Mouse (Mus musculus) midbrain, embryonic 16.5 days (tissue): ENCODE data around the gene S100b. TPM values are rescaled to one million over a fixed set of nuclear protein-coding genes. Genes with fewer than 3 reads are reported as not detected.

ENCODE experiments used
- ATAC-seq: fragments of 200-750 bp; cut with Nextera tagmentation; 2 replicates; pipeline ENCODE4 v1.8.0; 2017; ENCODE audit warnings: moderate TSS enrichment
- H3K27ac ChIP-seq: fragments of 300-500 bp; sonication (generic); 2 replicates; pipeline ENCODE4 v1.5.1; 2014; ENCODE audit warnings: mild to moderate bottlenecking, low read length, mixed read lengths
- H3K27me3 ChIP-seq: fragments of 300-500 bp; sonication (generic); 2 replicates; pipeline ENCODE4 v1.6.1; 2014; ENCODE audit warnings: low read depth, low read length, mixed read lengths; ENCODE audit not compliant: control insufficient read depth, insufficient read depth
- H3K36me3 ChIP-seq: fragments of 300-500 bp; sonication (generic); 2 replicates; pipeline ENCODE4 v1.6.1; 2014; ENCODE audit warnings: mild to moderate bottlenecking, low read length, moderate library complexity, mixed read lengths; ENCODE audit not compliant: control insufficient read depth, insufficient read depth
- H3K4me1 ChIP-seq: fragments of 300-500 bp; sonication (generic); 2 replicates; pipeline ENCODE4 v1.6.1; 2014; ENCODE audit warnings: mild to moderate bottlenecking, low read length, mixed read lengths; ENCODE audit not compliant: control insufficient read depth, insufficient read depth
- H3K4me2 ChIP-seq: fragments of 300-500 bp; sonication (generic); 2 replicates; pipeline ENCODE4 v1.6.1; 2014; ENCODE audit warnings: mild to moderate bottlenecking, low read length, mixed read lengths
- H3K4me3 ChIP-seq: fragments of 300-500 bp; sonication (generic); 2 replicates; pipeline ENCODE4 v1.5.1; 2014; ENCODE audit warnings: low read depth, mild to moderate bottlenecking, low read length, moderate library complexity, mixed read lengths
- H3K9ac ChIP-seq: fragments of 300-500 bp; sonication (generic); 2 replicates; pipeline ENCODE4 v1.6.1; 2014; ENCODE audit warnings: low read depth, low read length, mixed read lengths
- H3K9me3 ChIP-seq: fragments of 300-500 bp; sonication (generic); replicated peaks from 2 replicates; pipeline ENCODE4 v1.6.1; 2014; ENCODE audit warnings: mild to moderate bottlenecking, low read length, mixed read lengths; ENCODE audit not compliant: control insufficient read depth, poor library complexity, severe bottlenecking
- WGBS: fragments of 180-500 bp; shearing (Covaris S2); extraction: QIAGEN DNeasy Blood & Tissue Kit; methylation state at CpG from one replicate; pipeline ENCODE4 v1.1.7; 2014; 5-methylcytosine and 5-hydroxymethylcytosine counted together
- polyA plus RNA-seq: library from polyadenylated mRNA; unstranded; fragments of >200 nt; fragmentation: Nextera tagmentation; extraction: Ambion mirVana; gene quantifications from 2 replicates; pipeline ENCODE4 v1.2.1, GENCODE M21; 2015

S100b gene
- polyA plus RNA-seq, 1 experiment from 2014 or later, result 2.1 TPM

GRCm38 (mm10) chr10:76278541-76279097 lies 25.0 kb downstream of the S100b start:
- Histone ChIP-seq H3K9me3 (no peaks in the 10 kb centered on the region), H3K4me1 (no peaks in the 10 kb centered on the region), H3K9ac (no peak overlapping the region), H3K4me3 (no peak overlapping the region), H3K27ac (no peak overlapping the region), H3K4me2 (no peak overlapping the region), H3K27me3 (no peaks in the 10 kb centered on the region), H3K36me3 (peaks cover 41% of the 10 kb centered on the region)
- ATAC-seq, result no peak
- 73% methylated on average over 5 of the region's 5 CpGs for WGBS

GRCm38 (mm10) chr10:76288268-76288993 lies 34.8 kb downstream of the S100b start:
- no peak overlapping the region for H3K4me3 ChIP-seq
- peaks cover 49% of the 10 kb centered on the region for H3K36me3 ChIP-seq
- H3K9me3 ChIP-seq, result no peaks in the 10 kb centered on the region
- H3K27ac ChIP-seq, result no peak overlapping the region
- H3K4me1 ChIP-seq, result no peaks in the 10 kb centered on the region
- H3K9ac ChIP-seq, result no peak overlapping the region
- 85% methylated on average over 11 of the region's 11 CpGs for WGBS
- H3K4me2 ChIP-seq, result no peak overlapping the region
- ATAC-seq, result no peak
- no peaks in the 10 kb centered on the region for H3K27me3 ChIP-seq

GRCm38 (mm10) chr10:76289052-76289451 lies 35.4 kb downstream of the S100b start:
- no peaks in the 10 kb centered on the region for H3K9me3 ChIP-seq
- no peaks in the 10 kb centered on the region for H3K27me3 ChIP-seq
- H3K36me3 ChIP-seq, result peaks cover 49% of the 10 kb centered on the region
- no peak for ATAC-seq
- H3K27ac ChIP-seq, result no peak overlapping the region
- 94% methylated on average over 5 of the region's 5 CpGs for WGBS
- H3K4me2 ChIP-seq, result no peak overlapping the region
- H3K4me1 ChIP-seq, result no peaks in the 10 kb centered on the region
- no peak overlapping the region for H3K9ac ChIP-seq
- H3K4me3 ChIP-seq, result no peak overlapping the region

- no peak for ATAC-seq
- H3K9ac ChIP-seq, result no peak overlapping the region
- no peaks in the 10 kb centered on the region for H3K4me1 ChIP-seq
- H3K4me3 ChIP-seq, result no peak overlapping the region
- H3K27ac ChIP-seq, result no peak overlapping the region
- peaks cover 49% of the 10 kb centered on the region for H3K36me3 ChIP-seq
- no peak overlapping the region for H3K4me2 ChIP-seq
- WGBS, result 94% methylated on average over 3 of the region's 3 CpGs
- H3K9me3 ChIP-seq, result no peaks in the 10 kb centered on the region
- no peaks in the 10 kb centered on the region for H3K27me3 ChIP-seq
These were observed 36.5 kb downstream of the S100b start for GRCm38 (mm10) chr10:76289936-76290671.

GRCm38 (mm10) chr10:76293222-76293621 lies 39.6 kb downstream of the S100b start:
- no peaks in the 10 kb centered on the region for H3K4me1 ChIP-seq
- no peak overlapping the region for H3K4me3 ChIP-seq
- no peaks in the 10 kb centered on the region for H3K9me3 ChIP-seq
- no peak overlapping the region for H3K27ac ChIP-seq
- no peak for ATAC-seq
- peaks cover 58% of the 10 kb centered on the region for H3K36me3 ChIP-seq
- WGBS, result 91% methylated on average over 4 of the region's 4 CpGs
- H3K4me2 ChIP-seq, result no peak overlapping the region
- H3K27me3 ChIP-seq, result no peaks in the 10 kb centered on the region
- no peak overlapping the region for H3K9ac ChIP-seq

- no peak overlapping the region for H3K4me3 ChIP-seq
- WGBS, result 90% methylated on average over 5 of the region's 5 CpGs
- ATAC-seq, result no peak
- no peaks in the 10 kb centered on the region for H3K27me3 ChIP-seq
- H3K36me3 ChIP-seq, result peaks cover 57% of the 10 kb centered on the region
- H3K9ac ChIP-seq, result no peak overlapping the region
- H3K4me1 ChIP-seq, result no peaks in the 10 kb centered on the region
- no peak overlapping the region for H3K4me2 ChIP-seq
- no peak overlapping the region for H3K27ac ChIP-seq
- H3K9me3 ChIP-seq, result no peaks in the 10 kb centered on the region
These were observed 46.5 kb downstream of the S100b start for GRCm38 (mm10) chr10:76300133-76300532.

- Histone ChIP-seq H3K4me3 (no peak overlapping the region), H3K4me1 (no peaks in the 10 kb centered on the region), H3K9ac (no peak overlapping the region), H3K36me3 (peaks cover 28% of the 10 kb centered on the region), H3K27ac (no peak overlapping the region), H3K9me3 (no peaks in the 10 kb centered on the region), H3K4me2 (no peak overlapping the region), H3K27me3 (no peaks in the 10 kb centered on the region)
- no peak for ATAC-seq
- 96% methylated on average over 9 of the region's 9 CpGs for WGBS
These were observed 53.1 kb downstream of the S100b start for GRCm38 (mm10) chr10:76306738-76307137.
